Mouse (Mus musculus) midbrain, embryonic 12.5 days (tissue): ENCODE measurements around the gene Olfml1. TPM values are rescaled to one million over a fixed set of nuclear protein-coding genes. Genes with fewer than 3 reads are reported as not detected.

Experiments used
- ATAC-seq: fragments of 200-750 bp; cut with Nextera tagmentation; 2 replicates; pipeline ENCODE4 v1.8.0; 2017; ENCODE audit warnings: low read depth, moderate TSS enrichment, moderate library complexity; ENCODE audit not compliant: low FRiP score
- H3K27ac ChIP-seq: fragments of 300-500 bp; sonication (generic); replicated peaks from 2 replicates; pipeline ENCODE4 v1.5.1; 2016; ENCODE audit warnings: mild to moderate bottlenecking
- H3K27me3 ChIP-seq: fragments of 300-500 bp; sonication (generic); 2 replicates; pipeline ENCODE4 v1.6.1; 2016; ENCODE audit warnings: mild to moderate bottlenecking
- H3K36me3 ChIP-seq: fragments of 300-500 bp; sonication (generic); 2 replicates; pipeline ENCODE4 v1.6.1; 2016
- H3K4me1 ChIP-seq: fragments of 300-500 bp; sonication (generic); 2 replicates; pipeline ENCODE4 v1.6.1; 2016
- H3K4me2 ChIP-seq: fragments of 300-500 bp; sonication (generic); replicated peaks from 2 replicates; pipeline ENCODE4 v1.6.1; 2016; ENCODE audit warnings: mild to moderate bottlenecking, moderate library complexity
- H3K4me3 ChIP-seq: fragments of 300-500 bp; sonication (generic); 2 replicates; pipeline ENCODE4 v1.5.1; 2016; ENCODE audit warnings: mild to moderate bottlenecking
- H3K9ac ChIP-seq: fragments of 300-500 bp; sonication (generic); replicated peaks from 2 replicates; pipeline ENCODE4 v1.6.1; 2016; ENCODE audit warnings: mild to moderate bottlenecking, moderate library complexity
- H3K9me3 ChIP-seq: fragments of 300-500 bp; sonication (generic); 2 replicates; pipeline ENCODE4 v1.6.1; 2016; ENCODE audit warnings: mild to moderate bottlenecking
- WGBS: fragments of 180-500 bp; shearing (Covaris S2); methylation state at CpG from one replicate; pipeline ENCODE4 v1.1.7; 2016; 5-methylcytosine and 5-hydroxymethylcytosine counted together
- polyA plus RNA-seq: library from polyadenylated mRNA; unstranded; fragments of >200 nt; fragmentation: Nextera tagmentation; extraction: Ambion mirVana; gene quantifications from 2 replicates; pipeline ENCODE4 v1.2.1, GENCODE M21; 2016

The Olfml1 gene
- polyA plus RNA-seq, 1 experiment from 2014 or later: 8.6 TPM

DNA sequence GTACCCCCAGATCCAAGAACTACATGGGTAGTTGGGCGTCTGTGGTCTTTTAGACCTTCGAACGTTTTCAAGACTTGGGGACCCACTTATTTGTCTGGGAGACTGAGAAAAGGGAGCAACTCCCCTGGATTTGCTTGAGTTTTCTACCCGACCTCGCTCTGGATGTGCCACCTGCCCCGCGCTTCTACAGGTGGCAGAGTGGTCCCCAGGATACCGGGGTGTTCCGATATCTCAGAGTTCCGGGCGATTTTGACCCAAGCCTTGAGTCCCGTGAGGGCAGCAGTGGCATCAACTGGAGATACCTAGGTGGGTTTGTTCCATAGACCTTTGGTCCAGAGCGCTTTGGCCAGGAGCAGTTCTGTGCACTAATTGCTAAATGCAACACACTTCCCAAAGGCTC is 28.2 kb downstream of the Olfml1 start:
- Histone ChIP-seq H3K9me3 (no peaks in the 10 kb centered on the region), H3K36me3 (no peaks in the 10 kb centered on the region), H3K9ac (no peak overlapping the region), H3K4me2 (peak overlapping the region; percentile 78), H3K4me3 (peak overlapping the region; percentile 49), H3K27me3 (peaks cover 11% of the 10 kb centered on the region), H3K27ac (no peak overlapping the region), H3K4me1 (0 out of 2 replicates have a peak, but pooled peaks cover 2% of the 10 kb centered on the region)
- no peak for ATAC-seq
- 14% methylated on average over 13 of the region's 13 CpGs for WGBS

DNA sequence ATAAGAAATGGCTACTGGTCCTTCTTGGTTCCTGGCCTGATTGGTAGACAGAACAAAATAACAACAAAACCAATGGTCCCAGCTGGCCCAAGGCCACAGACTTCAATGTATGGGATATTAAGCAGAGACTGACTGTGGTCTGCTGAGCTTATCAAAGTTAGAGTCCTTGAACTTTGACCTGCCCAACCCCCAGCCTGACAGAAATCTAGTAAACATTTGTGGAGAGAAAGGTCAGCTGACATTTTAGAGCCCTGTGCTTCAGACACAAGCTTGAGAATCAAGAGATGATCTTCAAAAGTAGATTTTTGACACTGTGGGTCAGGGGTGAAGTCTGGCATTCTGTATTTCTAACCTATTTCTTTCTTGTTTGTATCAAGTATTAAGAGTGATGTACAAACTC is 29.5 kb downstream of the Olfml1 start:
- H3K4me2 ChIP-seq: no peak overlapping the region
- no peak for ATAC-seq
- H3K27ac ChIP-seq: no peak overlapping the region
- 0 out of 2 replicates have a peak, but pooled peaks cover 2% of the 10 kb centered on the region for H3K4me1 ChIP-seq
- no peaks in the 10 kb centered on the region for H3K9me3 ChIP-seq
- no peak overlapping the region for H3K9ac ChIP-seq
- H3K27me3 ChIP-seq: peaks cover 11% of the 10 kb centered on the region
- H3K36me3 ChIP-seq: no peaks in the 10 kb centered on the region
- no peak overlapping the region for H3K4me3 ChIP-seq

DNA sequence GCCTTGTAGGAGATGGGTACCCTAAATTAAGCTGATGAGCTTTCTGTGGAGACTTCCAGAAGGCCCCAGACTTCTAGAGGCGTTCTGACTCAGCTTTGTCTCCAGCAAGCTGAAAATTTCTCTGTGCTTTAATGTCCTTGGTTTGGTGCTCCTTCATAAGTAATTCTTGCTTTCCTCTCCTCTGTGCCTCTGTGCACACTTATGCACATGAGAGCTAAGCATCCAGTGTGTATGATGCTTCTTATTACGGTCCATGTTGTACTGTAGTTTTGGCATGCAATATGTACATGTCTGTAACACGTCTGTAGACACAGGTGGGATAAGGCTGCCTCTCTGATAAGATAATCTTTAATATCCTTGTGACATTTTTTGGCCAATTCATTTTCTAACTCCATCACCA is 30.7 kb downstream of the Olfml1 start:
- H3K4me3 ChIP-seq: no peak overlapping the region
- H3K27ac ChIP-seq: no peak overlapping the region
- H3K9me3 ChIP-seq: no peaks in the 10 kb centered on the region
- 0 out of 2 replicates have a peak, but pooled peaks cover 2% of the 10 kb centered on the region for H3K4me1 ChIP-seq
- H3K27me3 ChIP-seq: peaks cover 11% of the 10 kb centered on the region
- no peaks in the 10 kb centered on the region for H3K36me3 ChIP-seq
- no peak for ATAC-seq
- H3K4me2 ChIP-seq: no peak overlapping the region
- 90% methylated on average over 3 of the region's 3 CpGs for WGBS
- no peak overlapping the region for H3K9ac ChIP-seq

DNA sequence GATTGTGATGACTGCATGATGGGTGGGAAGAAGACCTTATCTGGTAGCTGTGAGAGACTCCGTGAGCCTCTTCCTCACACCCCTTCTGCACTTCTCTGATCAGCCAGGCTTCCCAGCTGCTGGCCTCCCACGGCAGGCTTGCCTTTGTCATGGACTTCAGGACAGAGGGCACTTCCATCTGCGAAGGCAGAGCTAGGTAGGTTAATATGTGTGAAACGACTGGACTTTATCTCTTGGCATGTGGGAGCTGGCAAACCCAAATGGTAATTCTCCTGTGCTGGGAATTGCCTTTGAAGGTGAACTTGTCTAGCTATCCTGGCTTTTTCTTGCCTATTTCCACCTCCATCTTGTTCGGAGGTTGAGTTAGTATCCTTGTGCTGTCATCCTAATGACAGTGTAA is 33.4 kb downstream of the Olfml1 start:
- no peaks in the 10 kb centered on the region for H3K4me1 ChIP-seq
- ATAC-seq: no peak
- H3K27ac ChIP-seq: no peak overlapping the region
- no peaks in the 10 kb centered on the region for H3K36me3 ChIP-seq
- no peak overlapping the region for H3K9ac ChIP-seq
- H3K4me2 ChIP-seq: no peak overlapping the region
- H3K27me3 ChIP-seq: peaks cover 3% of the 10 kb centered on the region; the same call in 1 of the 2 replicates
- H3K9me3 ChIP-seq: no peaks in the 10 kb centered on the region
- 78% methylated on average over 5 of the region's 5 CpGs for WGBS
- H3K4me3 ChIP-seq: no peak overlapping the region

DNA sequence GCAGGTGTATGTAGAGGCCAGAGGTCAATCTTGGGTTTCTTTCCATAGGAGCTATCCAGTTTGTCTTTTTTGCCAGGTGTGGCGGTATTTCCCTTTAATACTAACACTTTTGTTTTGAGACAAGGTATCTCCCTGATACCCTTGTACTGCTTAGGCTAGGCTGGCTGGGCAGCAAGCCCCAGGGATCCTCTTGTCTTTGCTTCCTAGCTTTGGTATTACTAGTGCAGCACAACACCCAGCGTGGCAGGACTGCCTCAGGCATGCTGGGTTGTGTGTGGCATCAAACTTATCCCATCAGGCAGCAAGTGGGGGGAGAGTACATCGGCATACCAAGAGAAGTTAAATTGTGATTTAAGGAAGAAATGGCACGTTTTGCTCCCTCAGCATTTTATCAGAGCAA is 35.3 kb downstream of the Olfml1 start:
- H3K36me3 ChIP-seq: no peaks in the 10 kb centered on the region
- ATAC-seq: no peak
- H3K27me3 ChIP-seq: no peaks in the 10 kb centered on the region
- WGBS: 80% methylated on average over 4 of the region's 4 CpGs
- no peaks in the 10 kb centered on the region for H3K4me1 ChIP-seq
- H3K4me3 ChIP-seq: no peak overlapping the region
- no peak overlapping the region for H3K9ac ChIP-seq
- H3K4me2 ChIP-seq: no peak overlapping the region
- H3K27ac ChIP-seq: no peak overlapping the region
- H3K9me3 ChIP-seq: no peaks in the 10 kb centered on the region

DNA sequence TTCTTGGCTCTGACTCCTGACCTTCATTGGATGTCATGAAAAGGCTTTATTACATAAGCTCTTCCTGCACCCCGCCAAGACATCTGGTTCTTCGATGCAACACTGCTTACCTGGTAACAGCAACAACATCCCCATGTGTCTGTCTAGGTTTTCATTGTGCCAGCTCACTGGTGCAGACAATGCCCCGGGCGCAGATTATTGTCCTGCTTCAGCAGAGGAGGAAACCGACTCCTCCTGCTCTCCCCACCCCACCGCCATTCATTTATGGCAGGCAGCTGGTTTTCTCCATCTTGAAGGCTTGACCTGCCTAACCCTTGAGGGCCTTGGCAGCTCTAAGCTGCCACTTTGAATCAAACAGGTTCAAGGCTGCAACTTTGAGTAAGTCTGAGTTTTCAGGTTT is 35.7 kb downstream of the Olfml1 start:
- H3K9ac ChIP-seq: no peak overlapping the region
- WGBS: 51% methylated on average over 6 of the region's 6 CpGs
- H3K36me3 ChIP-seq: no peaks in the 10 kb centered on the region
- no peaks in the 10 kb centered on the region for H3K4me1 ChIP-seq
- no peaks in the 10 kb centered on the region for H3K9me3 ChIP-seq
- no peaks in the 10 kb centered on the region for H3K27me3 ChIP-seq
- H3K4me2 ChIP-seq: no peak overlapping the region
- no peak overlapping the region for H3K4me3 ChIP-seq
- no peak overlapping the region for H3K27ac ChIP-seq
- no peak for ATAC-seq

DNA sequence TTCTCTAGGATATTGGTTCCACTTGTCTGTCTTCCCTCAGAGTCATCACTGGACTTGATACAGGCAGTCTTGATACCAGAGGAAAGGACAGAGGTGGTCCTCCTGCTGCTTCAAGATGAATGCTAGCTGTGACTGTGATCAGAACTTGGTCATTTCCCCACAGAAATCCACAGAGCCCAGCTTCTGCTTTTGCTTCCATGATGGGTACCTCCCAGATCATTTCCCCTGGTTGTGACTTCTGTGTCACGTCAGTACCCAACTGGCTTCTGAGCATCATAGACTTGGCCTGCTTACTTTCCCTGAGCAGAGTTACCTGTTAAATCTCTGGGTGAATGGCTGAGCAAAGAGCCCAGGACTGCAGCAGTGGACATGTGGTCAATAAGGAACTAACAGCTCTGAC is 40.5 kb downstream of the Olfml1 start:
- no peaks in the 10 kb centered on the region for H3K4me1 ChIP-seq
- 100% methylated on average over 1 of the region's 1 CpGs for WGBS

DNA sequence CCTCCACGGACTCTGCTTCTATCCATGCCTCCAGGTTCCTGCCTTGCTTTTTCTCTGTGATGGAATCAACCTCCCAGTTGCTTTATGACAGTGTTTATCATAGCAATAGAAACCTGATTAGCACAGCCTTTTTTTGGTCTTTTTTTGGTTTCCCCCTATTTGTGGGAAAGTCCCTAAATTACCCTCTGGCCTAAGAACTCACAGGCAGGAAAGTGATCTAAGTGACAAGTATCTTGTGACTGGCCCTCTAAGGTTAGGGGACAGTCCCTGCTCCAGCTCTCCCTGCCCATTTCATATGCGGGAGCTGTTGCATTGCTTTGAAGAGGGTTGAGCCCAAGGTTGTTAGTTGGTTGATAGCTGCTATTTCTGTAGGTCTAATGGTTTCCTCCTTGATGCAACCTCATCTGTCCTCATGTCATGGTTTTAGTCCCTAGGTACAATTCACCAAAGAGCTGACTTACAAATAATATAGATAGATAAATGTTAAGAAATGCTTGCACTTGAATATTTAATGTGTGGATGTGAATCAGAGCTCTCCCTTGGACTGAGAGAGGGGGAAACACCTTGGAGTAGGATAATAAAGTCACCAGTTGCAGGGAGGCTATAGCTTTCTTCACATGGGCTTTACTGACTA is 42.5 kb downstream of the Olfml1 start:
- no peak overlapping the region for H3K4me2 ChIP-seq

More for the DNA sequence above, 40.5 kb downstream of the Olfml1 start:
- no peaks in the 10 kb centered on the region for H3K27me3 ChIP-seq
- no peaks in the 10 kb centered on the region for H3K36me3 ChIP-seq
- H3K9ac ChIP-seq: no peak overlapping the region
- no peak for ATAC-seq
- H3K4me2 ChIP-seq: no peak overlapping the region
- no peak overlapping the region for H3K4me3 ChIP-seq
- no peak overlapping the region for H3K27ac ChIP-seq
- no peaks in the 10 kb centered on the region for H3K9me3 ChIP-seq

DNA sequence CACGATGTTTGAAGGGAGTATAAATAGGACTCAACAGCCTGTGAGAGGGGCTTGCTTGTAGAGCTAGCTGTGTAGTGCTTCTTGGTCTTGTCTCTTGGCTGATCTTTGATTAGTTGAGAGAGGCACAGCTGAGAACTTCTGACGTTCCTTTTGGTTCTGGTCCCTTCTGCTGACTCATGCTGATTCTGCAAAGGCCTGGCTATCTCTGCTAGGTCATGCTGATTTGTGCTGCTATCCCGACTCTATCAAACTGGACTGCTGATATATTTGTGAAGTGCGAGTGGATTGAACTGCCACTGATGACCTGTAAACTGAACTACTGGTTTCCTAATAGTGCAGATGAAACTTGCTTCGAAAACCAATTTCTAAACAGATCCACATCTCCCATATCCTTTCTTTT is 43.6 kb downstream of the Olfml1 start:
- H3K4me1 ChIP-seq: no peaks in the 10 kb centered on the region
- no peak overlapping the region for H3K9ac ChIP-seq
- WGBS: 91% methylated on average over 5 of the region's 5 CpGs
- no peak overlapping the region for H3K4me3 ChIP-seq
- no peaks in the 10 kb centered on the region for H3K27me3 ChIP-seq
- no peaks in the 10 kb centered on the region for H3K36me3 ChIP-seq
- no peak for ATAC-seq
- H3K27ac ChIP-seq: no peak overlapping the region
- H3K9me3 ChIP-seq: no peaks in the 10 kb centered on the region
- H3K4me2 ChIP-seq: no peak overlapping the region

More for the DNA sequence above, 42.5 kb downstream of the Olfml1 start:
- H3K9ac ChIP-seq: no peak overlapping the region
- 86% methylated on average over 2 of the region's 2 CpGs for WGBS
- no peaks in the 10 kb centered on the region for H3K4me1 ChIP-seq
- H3K27me3 ChIP-seq: no peaks in the 10 kb centered on the region
- no peak overlapping the region for H3K4me3 ChIP-seq
- H3K36me3 ChIP-seq: no peaks in the 10 kb centered on the region
- no peak for ATAC-seq
- no peak overlapping the region for H3K27ac ChIP-seq
- H3K9me3 ChIP-seq: no peaks in the 10 kb centered on the region

DNA sequence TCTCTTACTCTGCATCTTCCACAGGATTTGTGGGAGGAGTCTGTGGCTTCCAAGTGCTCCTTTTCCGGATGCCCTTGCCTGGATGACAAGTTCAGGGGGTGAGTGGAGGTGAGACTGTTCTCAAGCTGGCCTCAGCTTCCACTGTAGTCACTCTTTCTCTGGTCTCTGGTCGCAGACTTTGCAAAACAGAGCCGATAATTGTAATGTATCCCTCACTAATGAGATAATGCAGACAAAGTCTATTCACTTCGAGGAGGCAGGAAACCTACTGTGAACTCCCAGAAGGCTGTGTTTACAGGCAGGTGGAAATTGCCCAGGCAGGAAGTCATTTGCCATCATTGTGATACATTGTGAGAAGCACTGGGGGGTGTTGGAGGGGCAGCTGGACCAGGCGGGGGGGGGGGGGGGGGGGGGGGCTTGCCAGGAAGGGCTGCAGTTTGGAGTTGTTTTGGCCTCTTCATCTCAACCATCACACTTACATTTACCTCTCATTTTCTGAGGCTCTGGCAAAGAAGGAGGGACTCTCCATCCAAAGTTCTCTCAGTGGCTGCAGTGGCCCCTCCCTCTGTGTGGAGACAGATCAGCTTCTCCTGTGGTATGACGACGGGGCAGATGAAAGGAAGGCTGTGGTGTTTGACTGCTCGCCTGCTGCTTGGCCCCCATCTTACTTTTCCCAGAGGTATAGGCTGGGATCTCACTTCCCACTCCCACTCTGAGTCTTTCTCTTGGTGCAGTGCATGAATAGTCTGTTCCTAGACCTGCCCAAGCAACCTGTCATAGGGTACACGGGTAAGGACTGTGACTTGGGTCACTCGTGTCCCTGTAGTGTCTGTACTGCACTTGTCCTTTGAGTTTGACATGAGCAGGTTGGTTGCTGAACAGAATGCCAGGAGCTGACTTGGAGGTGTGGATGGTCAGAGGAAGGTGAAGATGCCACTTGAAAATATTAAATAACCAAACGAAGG is 51.1 kb downstream of the Olfml1 start:
- Histone ChIP-seq H3K4me2 (no peak overlapping the region), H3K36me3 (no peaks in the 10 kb centered on the region), H3K27ac (no peak overlapping the region), H3K9me3 (no peaks in the 10 kb centered on the region), H3K4me3 (no peak overlapping the region), H3K9ac (no peak overlapping the region), H3K27me3 (no peaks in the 10 kb centered on the region), H3K4me1 (no peaks in the 10 kb centered on the region)
- 0 out of 2 replicates have a peak, but pooled peaks have one; percentile 34 for ATAC-seq
- 35% methylated on average over 10 of the region's 11 CpGs for WGBS

DNA sequence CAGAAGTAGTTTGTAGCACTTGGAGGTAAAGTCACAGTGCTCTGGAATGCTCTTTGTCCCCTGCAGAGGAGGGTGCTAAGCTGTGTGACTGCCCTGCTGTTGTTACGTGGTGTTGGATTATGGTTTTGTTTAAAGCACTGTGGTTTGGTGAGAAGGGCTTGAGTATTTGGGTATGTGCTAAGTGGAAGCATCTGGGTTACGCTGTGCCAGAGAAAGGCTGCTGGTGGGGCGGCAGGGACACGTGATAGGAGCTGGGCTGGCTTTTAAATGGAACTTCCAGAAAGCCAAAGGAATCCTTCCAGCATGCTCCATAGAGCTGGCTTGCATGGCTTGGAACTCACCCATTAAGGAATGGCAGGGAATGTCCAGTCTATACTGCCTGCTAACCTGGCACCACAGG is 52.0 kb downstream of the Olfml1 start:
- Histone ChIP-seq H3K4me1 (no peaks in the 10 kb centered on the region), H3K9me3 (no peaks in the 10 kb centered on the region), H3K9ac (no peak overlapping the region), H3K27ac (no peak overlapping the region), H3K36me3 (no peaks in the 10 kb centered on the region), H3K4me2 (no peak overlapping the region), H3K4me3 (no peak overlapping the region), H3K27me3 (no peaks in the 10 kb centered on the region)
- WGBS: 68% methylated on average over 4 of the region's 4 CpGs
- no peak for ATAC-seq

DNA sequence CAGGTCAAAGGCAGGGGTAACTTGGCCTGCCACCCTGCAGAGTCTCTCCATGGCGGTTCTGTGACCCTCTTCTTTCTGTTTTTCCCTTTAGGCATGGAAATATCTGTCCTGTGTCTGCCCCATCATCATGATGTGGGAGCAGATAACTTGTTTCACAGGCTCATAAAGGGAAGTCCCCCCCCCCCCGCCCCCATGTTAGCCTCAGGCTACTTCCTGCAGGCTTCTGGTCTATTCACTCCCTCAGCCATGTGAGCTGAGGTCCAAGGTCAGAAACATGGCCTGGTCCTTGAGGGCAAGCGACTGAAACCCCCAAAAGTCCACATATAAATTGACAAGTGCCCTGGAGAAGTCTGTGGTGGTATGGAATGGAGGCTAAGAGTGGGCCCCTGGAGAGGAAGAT is 52.9 kb downstream of the Olfml1 start:
- no peak overlapping the region for H3K9ac ChIP-seq
- no peaks in the 10 kb centered on the region for H3K4me1 ChIP-seq
- no peak overlapping the region for H3K4me2 ChIP-seq
- 85% methylated on average over 3 of the region's 3 CpGs for WGBS
- no peaks in the 10 kb centered on the region for H3K36me3 ChIP-seq
- no peaks in the 10 kb centered on the region for H3K9me3 ChIP-seq
- ATAC-seq: no peak
- H3K27me3 ChIP-seq: no peaks in the 10 kb centered on the region
- H3K27ac ChIP-seq: no peak overlapping the region
- H3K4me3 ChIP-seq: no peak overlapping the region
